Comparison of ENCODE assay signal across 11 mouse cellular contexts in the genomic region with DNA sequence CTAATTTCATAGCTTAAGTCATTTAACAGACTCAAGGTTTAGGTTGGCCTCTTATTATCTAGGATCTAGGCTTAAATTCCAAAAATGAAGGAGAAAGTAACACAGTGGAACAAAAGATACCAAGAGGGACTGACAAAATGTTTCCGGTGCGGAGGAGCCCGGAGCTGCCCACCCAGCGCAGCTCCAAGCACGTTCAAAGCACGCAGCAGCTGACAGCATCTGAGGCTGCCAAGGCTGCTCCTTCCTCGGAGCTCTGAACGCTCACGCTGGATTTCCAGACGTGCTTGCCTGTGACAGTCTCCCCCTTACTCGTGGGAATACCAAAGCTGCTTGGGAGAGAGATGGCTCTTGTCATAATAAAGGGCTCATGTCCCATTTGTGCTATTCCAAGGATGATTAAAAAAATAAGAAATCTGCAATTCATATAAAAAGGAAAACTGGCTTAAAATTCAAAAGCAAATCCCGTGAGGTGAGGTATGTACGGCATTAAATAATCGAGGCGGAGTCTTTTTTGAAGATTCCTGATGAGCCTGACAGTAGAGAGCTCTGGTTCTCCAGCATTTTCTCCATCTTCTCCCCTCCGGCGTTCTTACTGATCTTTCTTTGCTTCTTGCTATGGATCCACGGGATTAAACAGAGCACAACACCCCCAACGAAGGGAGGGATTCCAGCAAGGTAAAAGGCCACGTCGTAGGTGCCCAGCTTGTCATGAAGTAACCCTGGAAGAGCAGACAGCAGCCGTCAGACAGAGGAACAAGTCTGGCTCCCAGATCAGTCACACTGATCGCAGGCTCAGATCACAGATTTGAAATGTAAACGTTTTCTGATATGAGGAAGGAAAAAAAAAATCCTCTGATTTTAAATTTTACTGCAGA. TPM values are rescaled to one million over a fixed set of nuclear protein-coding genes. Genes with fewer than 3 reads are reported as not detected.
DNase-seq lines count a peak whose midpoint lies in the region; TF ChIP-seq lines count a peak whose summit lies in the region.
"Had no signal": no experiment of that assay in that cellular context is flagged by ENCODE, and none has a peak within 500 bp of the region (broad histone marks: within the 10 kb centered on the region; RNA-seq: fewer than 3 reads in every experiment).

No protein-coding gene starts in this region.

- no peaks in the 10 kb centered on the region for H3K27me3 ChIP-seq in cerebellum, adult 2 months (ENCODE audit: control insufficient read depth, insufficient read depth, low read length)
- H3K27me3 ChIP-seq: heart, embryonic 13.5 days had no signal

- DNase-seq in cerebellum, postnatal 14 days = peak; percentile 46 to 61
- DNase-seq in cerebellum, adult 11 months = no peak
- DNase-seq in layer of hippocampus, adult 8-10 months (ENCODE audit: low spot score in 2 of 2) = peak; percentile 30 to 35
- DNase-seq in layer of hippocampus, postnatal 25 days (ENCODE audit: extremely low spot score in 1 of 2, low spot score in 1 of 2) = no peak
- DNase-seq in layer of hippocampus, adult 9-11 months = peak; percentile 55
- DNase-seq in right cerebral cortex, postnatal 10 days (ENCODE audit: low spot score in 2 of 2) = peak; percentile 76 to 83
- DNase-seq in ovary, postnatal 14 days (ENCODE audit: low spot score) = no peak
- DNase-seq in cerebellum, adult 2 months = no peak

- H3K4me1 ChIP-seq in cerebellum, adult 2 months (ENCODE audit: control insufficient read depth, insufficient read depth, low read length) = no peaks in the 10 kb centered on the region
- H3K4me1 ChIP-seq: heart, embryonic 13.5 days had no signal

- WGBS in cerebellum, adult 2 months = 53% methylated on average over 24 of the region's 24 CpGs

- no peak for TF ChIP-seq CTCF in cerebellum, adult 2 months (IDR thresholded peaks at IDR 0.05; ENCODE audit: borderline replicate concordance, insufficient read depth, low read depth, low read length)

- no peak for TF ChIP-seq POLR2A in cerebellum, adult 2 months (IDR thresholded peaks at IDR 0.05; ENCODE audit: borderline replicate concordance, insufficient read depth, low read length)

- no peak overlapping the region for H3K4me3 ChIP-seq in cerebellum, adult 2 months (replicated peaks; ENCODE audit: insufficient read depth, low read depth, low read length)
- H3K4me3 ChIP-seq: heart, embryonic 13.5 days had no signal

- H3K27ac ChIP-seq in cerebellum, adult 2 months (ENCODE audit: insufficient read depth, low read length) = no peak overlapping the region
- H3K27ac ChIP-seq: heart, embryonic 13.5 days; kidney, postnatal 0 days had no signal

RNA-seq across cellular contexts. Expression of a gene that starts 11.9 kb away (rescaled TPM):
- 1 to 10 TPM in 2 of 4 experiments, under 1 TPM in 2; 0.50 to 1.9 (median 1.0) TPM for total RNA-seq in layer of hippocampus, adult 8-10 months (2022)
- 1 to 10 TPM in 1 of 2 experiments, under 1 TPM in 1; 0.87 to 2.3 TPM for total RNA-seq in layer of hippocampus, postnatal 25 days (2021)
- polyA plus RNA-seq in cerebellum, adult 2 months (2012; rRNA removed) = 0.62 and 0.69 TPM in 2 replicates
- polyA plus RNA-seq: neural tube, embryonic 11.5 days had no signal

RNA-seq across cellular contexts. Expression of a gene that starts 50.5 kb away (rescaled TPM):
- total RNA-seq in layer of hippocampus, adult 8-10 months (2022) = under 1 TPM; 0.31 to 0.92 (median 0.58) TPM
- under 1 TPM; 0.54 to 0.57 TPM for total RNA-seq in layer of hippocampus, postnatal 25 days (2021)
- 0.08 and 0.13 TPM in 2 replicates for polyA plus RNA-seq in cerebellum, adult 2 months (2012; rRNA removed)
- polyA plus RNA-seq: heart, embryonic 13.5 days had no signal

Comparison
In these comparisons a context has a peak if more than half of its experiments do, and no peak if none do; other contexts are left out.
1. DNase-seq: peak in cerebellum, postnatal 14 days (2 of 2), layer of hippocampus, adult 8-10 months (2 of 2), layer of hippocampus, adult 9-11 months (single experiment) and right cerebral cortex, postnatal 10 days (2 of 2); none in cerebellum, adult 11 months (single experiment), layer of hippocampus, postnatal 25 days (0 of 2), ovary, postnatal 14 days (single experiment) and cerebellum, adult 2 months (0 of 2).